Mouse (Mus musculus): Measurements from ENCODE around the gene Tep1.
"Not testable (repeated sequence)": the region's sequence is repeated elsewhere in the genome, so short reads cannot be mapped to it uniquely, and the experiment has no call there.

Gene Tep1

DNA sequence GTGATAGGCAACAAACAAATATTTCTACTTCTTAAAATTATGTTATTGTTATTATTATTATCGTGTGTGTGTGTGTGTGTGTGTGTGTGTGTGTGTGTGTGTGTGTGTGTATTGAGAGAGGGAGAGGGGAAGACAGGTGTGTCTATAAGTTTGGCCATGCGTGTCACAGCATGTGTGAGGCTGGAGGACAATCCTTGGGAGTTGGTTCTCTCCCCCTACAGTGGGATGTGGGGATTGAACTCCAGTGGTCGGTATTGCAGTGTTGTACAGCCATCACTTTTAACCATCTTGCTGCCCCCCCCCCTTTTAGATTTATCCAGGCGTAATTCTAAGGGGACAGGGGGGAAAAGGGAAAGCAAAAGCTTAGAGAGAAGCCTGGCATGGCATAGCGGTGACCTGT, 1.7 kb downstream of the Tep1 start:
- no peak for DNase-seq (ENCODE audit: low spot score in 2 of 2)

- no peak for DNase-seq (ENCODE audit: low spot score in 2 of 2)
These were observed 2.1 kb downstream of the Tep1 start for GRCm38 (mm10) chr14:50868211-50868610.

DNA sequence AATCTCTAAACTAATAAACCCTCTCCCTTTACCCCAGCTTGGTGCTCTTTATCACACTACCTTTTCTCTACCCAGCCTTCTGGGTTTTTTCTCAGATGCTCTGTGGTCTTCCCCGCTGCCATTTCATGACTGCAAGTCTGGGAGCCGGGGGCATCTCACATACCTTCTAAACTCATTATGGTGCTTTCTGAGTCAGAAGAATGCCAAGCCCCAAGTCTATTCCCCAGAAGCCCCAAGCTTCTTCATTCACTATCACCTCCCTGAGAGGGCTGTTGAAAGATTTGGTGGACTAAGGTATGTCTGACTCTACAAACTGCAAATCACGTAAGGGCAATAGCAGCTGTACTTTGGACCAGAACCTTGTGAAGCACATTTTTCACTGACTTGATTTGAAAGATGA, 3.4 kb downstream of the Tep1 start:
- DNase-seq (ENCODE audit: low spot score in 2 of 2), result no peak

DNA sequence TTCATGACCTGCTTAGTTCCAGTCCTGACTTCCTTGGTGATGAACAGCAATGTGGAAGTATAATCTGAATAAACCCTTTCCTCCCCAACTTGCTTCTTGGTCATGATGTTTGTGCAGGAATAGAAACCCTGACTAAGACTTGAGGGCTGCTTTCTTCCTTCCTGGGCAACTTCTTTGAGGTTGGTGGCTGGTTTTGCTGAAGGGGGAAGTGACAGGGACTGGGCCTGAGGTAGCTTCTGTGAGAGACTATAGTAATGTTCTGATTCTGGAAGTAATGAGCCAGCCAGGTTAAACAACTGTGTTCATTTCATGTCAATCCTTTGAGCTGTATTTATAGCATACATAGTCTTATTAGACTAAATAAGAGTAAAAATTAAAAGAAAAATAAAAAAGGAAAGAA, 5.4 kb downstream of the Tep1 start:
- DNase-seq (ENCODE audit: low spot score in 2 of 2), result not testable (repeated sequence)

DNA sequence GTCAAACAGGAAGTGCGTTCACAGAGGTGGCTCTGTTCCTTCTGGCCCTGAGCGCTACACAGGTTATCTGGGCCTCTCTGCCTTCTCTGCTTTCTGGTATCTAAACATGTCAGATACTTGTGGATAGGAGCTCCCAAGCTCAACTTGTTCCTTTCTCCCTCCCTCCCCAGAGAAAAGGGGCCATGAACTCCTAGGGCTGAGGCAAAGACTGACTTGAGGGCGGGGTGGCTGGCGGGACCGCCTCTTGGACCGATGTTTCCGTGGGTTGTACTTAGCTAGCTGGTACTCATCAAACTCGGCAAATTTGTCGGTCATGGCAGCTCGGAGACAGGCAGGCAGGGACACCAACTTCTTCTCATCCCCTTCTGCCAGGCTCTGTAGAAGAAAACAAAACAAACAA, 7.7 kb downstream of the Tep1 start:
- no peak for DNase-seq (ENCODE audit: low spot score in 2 of 2)

DNA sequence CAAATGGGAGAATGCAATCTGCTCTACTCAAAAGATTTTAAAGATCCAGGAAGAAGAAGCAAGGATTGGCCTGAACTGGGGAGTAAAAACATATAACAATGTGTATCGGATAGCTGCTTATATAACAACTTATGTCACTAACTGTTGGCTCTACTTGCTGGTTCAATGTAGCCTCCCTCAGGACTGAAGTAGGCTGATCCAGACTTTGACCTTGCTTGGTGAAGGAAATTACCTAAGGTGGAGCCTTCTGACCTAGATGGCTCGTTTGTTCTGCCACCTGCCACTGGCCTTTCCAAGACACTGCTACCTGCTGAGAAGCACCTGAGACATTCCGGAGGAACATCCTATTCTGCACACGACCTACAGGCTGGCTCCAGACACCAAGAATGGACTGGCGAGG, 14.6 kb downstream of the Tep1 start:
- no peak for DNase-seq (ENCODE audit: low spot score in 2 of 2)

DNA sequence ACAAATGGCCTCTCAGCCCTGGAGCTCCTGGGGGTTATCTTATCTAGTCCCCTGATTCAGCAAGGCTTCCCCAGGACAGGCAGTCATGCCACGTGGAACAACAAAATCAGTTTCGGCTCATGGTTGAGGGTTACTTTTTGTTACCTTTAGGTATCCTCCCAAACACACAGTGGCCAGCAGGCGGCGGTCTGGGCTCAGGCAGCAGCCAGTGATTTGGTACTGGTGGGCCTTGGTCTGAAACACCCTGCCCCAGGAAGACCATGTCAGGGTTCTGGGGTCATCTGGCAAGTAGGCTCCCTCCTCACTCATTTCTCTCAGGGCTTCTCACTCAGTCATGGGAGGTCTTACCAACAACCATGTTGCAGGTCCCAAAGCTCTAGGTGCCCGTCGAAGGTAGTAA, 33.1 kb downstream of the Tep1 start:
- DNase-seq (ENCODE audit: low spot score in 2 of 2), result no peak

- no peak for DNase-seq (ENCODE audit: low spot score in 2 of 2)
These were observed 35.9 kb downstream of the Tep1 start for GRCm38 (mm10) chr14:50834435-50834834.

DNA sequence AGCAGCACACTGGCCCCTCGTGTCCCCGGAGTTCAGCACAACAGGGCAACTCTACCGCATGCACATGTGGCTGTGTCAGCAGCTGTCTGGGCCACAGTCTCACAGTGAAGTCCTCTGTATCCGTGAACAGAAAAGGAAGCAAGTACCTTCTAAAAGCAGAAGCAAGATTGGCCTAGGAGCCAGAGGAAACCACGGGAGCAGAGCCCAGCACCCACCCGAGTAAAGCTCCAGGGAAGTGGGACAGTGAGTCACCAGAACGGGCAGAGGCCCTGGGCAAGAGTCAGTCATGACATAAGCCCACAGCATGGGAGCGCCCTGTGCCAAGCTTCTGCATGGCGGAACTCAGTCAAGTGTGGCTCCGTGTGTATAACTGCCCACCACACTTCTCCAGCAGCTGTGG, 36.4 kb downstream of the Tep1 start:
- no peak for DNase-seq (ENCODE audit: low spot score in 2 of 2)

DNA sequence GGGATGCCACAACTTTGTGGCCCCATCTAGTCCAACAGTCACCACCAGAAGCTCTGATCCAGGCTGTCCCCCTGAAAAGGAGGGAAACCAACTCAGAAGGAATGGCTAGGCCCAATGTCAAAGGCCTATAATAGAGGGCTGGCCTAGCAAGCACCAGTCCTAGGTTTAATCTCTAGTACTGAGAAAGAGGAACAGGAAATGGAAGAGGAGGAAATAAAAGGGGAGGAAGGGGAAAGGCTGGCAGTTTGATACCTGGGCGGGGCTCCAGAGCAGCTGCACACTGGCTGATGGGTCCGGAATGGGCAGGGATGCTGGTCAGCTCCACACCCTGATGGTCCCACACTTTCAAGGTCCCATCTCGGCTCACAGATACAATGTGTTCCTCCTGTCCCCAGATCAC, 40.5 kb downstream of the Tep1 start:
- no peak for DNase-seq (ENCODE audit: low spot score in 2 of 2)

- DNase-seq (ENCODE audit: low spot score in 2 of 2), result no peak
These were observed 43.8 kb downstream of the Tep1 start for GRCm38 (mm10) chr14:50826579-50826978.

- no peak for DNase-seq (ENCODE audit: low spot score in 2 of 2)
These were observed 46.1 kb downstream of the Tep1 start for GRCm38 (mm10) chr14:50824219-50824618.

DNA sequence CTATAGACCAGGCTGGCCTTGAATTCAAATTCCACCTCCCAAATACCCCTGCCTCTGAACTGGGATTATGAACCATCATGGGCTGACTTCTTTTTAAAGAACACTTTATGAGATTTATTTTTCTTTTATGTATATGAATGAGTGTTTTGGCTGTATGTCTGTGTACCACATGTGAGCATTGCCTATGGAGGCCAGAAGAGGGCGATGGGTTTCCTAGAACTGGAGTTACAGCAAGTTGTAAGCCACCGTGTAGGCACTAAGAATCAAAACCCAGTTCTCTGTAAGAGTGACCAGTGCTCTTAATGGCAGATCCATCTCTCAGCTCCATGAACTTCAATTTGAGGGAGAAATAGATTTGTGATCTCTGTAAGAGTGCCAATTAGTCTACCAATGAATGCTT, 47.1 kb downstream of the Tep1 start:
- no peak for DNase-seq (ENCODE audit: low spot score in 2 of 2)

DNA sequence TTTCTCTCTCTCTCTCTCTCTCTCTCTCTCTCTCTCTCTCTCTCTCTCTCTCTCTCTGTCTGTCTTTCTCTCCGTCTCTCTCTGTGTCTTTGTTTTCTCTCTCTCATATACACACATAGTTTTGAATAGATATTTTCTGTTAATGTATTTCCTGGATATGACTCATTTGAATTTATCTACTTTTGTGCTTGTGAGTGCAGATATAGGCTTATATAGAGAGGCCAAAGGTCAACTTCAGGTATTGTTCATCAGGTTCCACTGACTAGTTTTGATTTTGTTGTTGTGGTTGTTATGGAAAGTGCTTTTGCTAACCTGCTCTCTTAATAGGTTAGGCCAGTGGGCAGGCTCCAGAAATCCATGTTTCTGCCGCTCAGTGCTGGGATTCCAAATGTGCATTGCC, 57.3 kb downstream of the Tep1 start:
- no peak for DNase-seq (ENCODE audit: low spot score in 2 of 2)

GRCm38 (mm10) chr14:50807487-50808072, 62.8 kb downstream of the Tep1 start, which contains the start of the genes Ccnb1ip1 and Parp2:
Ccnb1ip1 (minus strand) TSS chr14:50807732.
Parp2 (plus strand) TSS chr14:50807841.
- peak; percentile 92 to 96 for DNase-seq (ENCODE audit: low spot score in 2 of 2)

GRCm38 (mm10) chr14:50806469-50806868, 63.9 kb downstream of the Tep1 start:
- not testable (repeated sequence) for DNase-seq (ENCODE audit: low spot score in 2 of 2)

- no peak for DNase-seq (ENCODE audit: low spot score in 2 of 2)
These were observed 65.7 kb downstream of the Tep1 start for GRCm38 (mm10) chr14:50804683-50805082.

DNA sequence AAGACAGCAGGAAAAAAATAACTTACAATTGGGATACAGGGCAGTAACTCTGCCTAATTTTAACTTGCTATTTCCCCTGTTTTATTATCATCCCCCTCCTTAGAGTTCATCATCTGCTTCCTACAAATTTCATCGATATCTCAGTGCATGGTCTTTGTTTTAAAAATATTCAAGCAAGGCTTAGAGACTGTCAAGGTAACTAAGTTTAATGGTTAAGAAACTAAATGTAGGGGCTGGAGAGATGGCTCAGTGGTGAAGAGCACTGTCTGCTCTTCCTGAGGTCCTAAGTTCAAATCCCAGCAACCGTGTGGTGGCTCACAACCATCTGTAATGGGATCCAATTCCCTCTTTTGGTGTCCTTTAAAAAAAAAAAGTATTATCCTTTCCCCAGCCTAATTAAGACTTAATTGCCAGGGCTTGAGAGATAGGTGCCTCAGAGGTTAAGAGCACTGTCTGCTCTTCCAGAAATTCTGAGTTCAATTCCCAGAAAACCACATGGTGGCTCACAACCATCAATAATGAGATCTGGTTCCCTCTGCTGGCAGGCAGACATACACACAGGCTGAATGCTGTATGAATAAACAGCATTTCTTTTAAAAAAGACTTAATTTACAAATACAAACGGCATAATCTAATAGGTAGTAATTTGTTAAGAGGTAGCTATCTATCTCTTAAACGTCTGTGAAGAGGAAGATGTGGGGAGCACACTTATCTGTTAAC, 67.4 kb downstream of the Tep1 start:
- peak in 1 of 2 experiments; percentile 18 for DNase-seq (ENCODE audit: low spot score in 2 of 2)

GRCm38 (mm10) chr14:50802441-50802840, 67.9 kb downstream of the Tep1 start:
- no peak for DNase-seq (ENCODE audit: low spot score in 2 of 2)

DNA sequence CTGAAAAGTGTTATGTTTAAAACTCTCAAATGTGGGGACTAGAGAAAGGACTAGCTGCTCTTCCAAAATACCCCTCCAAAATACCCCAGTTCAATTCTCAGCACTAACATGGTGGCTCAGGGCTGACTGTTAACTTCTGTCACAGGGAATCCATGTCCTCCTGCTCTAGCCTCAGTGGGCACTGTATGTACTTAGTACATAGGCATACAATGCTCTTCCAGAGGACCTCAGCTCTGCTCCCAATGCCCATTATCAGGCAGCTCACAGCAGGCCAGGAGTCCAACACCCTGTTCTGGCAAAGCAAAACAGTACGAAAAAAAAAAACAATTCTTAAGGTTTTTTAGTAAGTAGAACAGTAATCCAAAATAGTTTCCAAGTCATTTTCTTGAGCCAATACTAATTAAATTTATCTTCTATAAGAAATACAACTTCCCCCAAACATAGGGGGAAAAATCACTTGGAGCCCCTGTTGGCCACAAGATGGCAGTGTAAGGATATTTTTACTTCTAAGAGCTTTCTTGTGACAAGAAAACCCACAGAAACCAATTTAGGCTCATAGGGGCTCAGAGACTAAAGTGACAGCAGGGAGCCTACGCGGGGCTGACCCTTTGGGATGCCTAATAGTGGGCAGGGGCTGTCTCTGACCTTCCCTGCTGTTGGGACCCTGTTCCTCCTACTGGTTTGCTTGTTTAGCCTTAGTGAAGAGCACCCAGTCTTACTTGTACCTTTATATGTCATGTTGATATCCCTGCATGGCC, 70.7 kb downstream of the Tep1 start:
- peak; percentile 30 to 59 for DNase-seq (ENCODE audit: low spot score in 2 of 2)

DNA sequence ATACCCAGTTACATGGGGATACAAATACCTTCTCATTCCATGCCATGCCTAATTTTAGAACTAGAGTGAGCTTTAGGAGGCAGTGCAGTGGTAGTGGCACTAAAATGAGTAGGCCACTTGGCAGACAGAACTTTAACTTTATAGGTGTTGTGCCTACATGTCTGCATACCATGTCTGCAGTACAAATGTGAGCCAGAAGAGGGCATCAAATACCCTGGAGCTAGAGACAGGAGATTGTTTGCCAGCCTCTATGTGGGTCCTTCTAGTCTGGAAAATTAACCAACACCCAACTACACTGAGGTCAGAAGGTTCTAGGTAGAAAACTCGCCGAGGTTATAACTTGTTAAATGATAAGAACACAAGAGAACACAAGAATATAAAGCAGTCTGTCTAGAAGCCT, 71.8 kb downstream of the Tep1 start:
- peak in 1 of 2 experiments; percentile 28 for DNase-seq (ENCODE audit: low spot score in 2 of 2)

GRCm38 (mm10) chr14:50796464-50796863, 73.9 kb downstream of the Tep1 start:
- DNase-seq (ENCODE audit: low spot score in 2 of 2), result no peak

DNA sequence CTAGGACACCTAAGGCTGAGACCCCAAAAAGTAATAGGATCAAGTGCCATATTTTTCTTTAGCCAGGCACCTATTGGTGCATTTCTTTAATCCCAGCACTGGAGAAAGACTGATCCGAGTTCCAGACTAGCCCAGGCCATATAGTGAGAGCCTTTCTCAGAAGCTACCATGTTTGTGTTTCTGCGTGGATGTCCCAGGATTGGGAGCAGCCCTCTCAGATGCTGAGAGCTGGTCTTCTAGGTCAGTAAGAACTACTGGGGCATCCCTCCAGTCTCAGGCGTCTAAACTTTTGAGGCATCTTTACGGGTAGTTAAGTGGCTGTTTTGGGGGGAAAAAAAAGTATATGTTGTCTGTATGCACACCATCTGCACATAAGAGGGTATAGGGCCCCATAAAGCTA, 74.4 kb downstream of the Tep1 start:
- no peak for DNase-seq (ENCODE audit: low spot score in 2 of 2)
